Mouse (Mus musculus): ENCODE data around the gene Mylip.

The Mylip gene

GRCm38 (mm10) chr13:45423905-45424304 lies 34.4 kb downstream of the Mylip start:
- no peak for DNase-seq (ENCODE audit: low read depth, low spot score)

GRCm38 (mm10) chr13:45429239-45429638 lies 39.7 kb downstream of the Mylip start:
- no peak for DNase-seq (ENCODE audit: low read depth, low spot score)

- DNase-seq (ENCODE audit: low read depth, low spot score) = no peak
These were observed 47.6 kb downstream of the Mylip start for GRCm38 (mm10) chr13:45437134-45437533.

- no peak for DNase-seq (ENCODE audit: low read depth, low spot score)
These were observed 49.3 kb downstream of the Mylip start for GRCm38 (mm10) chr13:45438853-45439252.

GRCm38 (mm10) chr13:45440226-45440625 lies 50.7 kb downstream of the Mylip start:
- no peak for DNase-seq (ENCODE audit: low read depth, low spot score)

- DNase-seq (ENCODE audit: low read depth, low spot score) = peak; percentile 32
These were observed 52.9 kb downstream of the Mylip start for GRCm38 (mm10) chr13:45442451-45442850.

- DNase-seq (ENCODE audit: low read depth, low spot score) = no peak
These were observed 53.5 kb downstream of the Mylip start for GRCm38 (mm10) chr13:45442918-45443535.

- no peak for DNase-seq (ENCODE audit: low read depth, low spot score)
These were observed 54.7 kb downstream of the Mylip start for GRCm38 (mm10) chr13:45444220-45444619.

GRCm38 (mm10) chr13:45444652-45445051 lies 55.1 kb downstream of the Mylip start:
- DNase-seq (ENCODE audit: low read depth, low spot score) = no peak

- DNase-seq (ENCODE audit: low read depth, low spot score) = no peak
These were observed 57.1 kb downstream of the Mylip start for GRCm38 (mm10) chr13:45446636-45447035.

- DNase-seq (ENCODE audit: low read depth, low spot score) = no peak
These were observed 62.9 kb downstream of the Mylip start for GRCm38 (mm10) chr13:45452437-45452836.

- no peak for DNase-seq (ENCODE audit: low read depth, low spot score)
These were observed 63.5 kb downstream of the Mylip start for GRCm38 (mm10) chr13:45453033-45453432.

- no peak for DNase-seq (ENCODE audit: low read depth, low spot score)
These were observed 64.5 kb downstream of the Mylip start for GRCm38 (mm10) chr13:45454044-45454443.

GRCm38 (mm10) chr13:45454641-45455040 lies 65.1 kb downstream of the Mylip start:
- no peak for DNase-seq (ENCODE audit: low read depth, low spot score)

- DNase-seq (ENCODE audit: low read depth, low spot score) = no peak
These were observed 65.7 kb downstream of the Mylip start for GRCm38 (mm10) chr13:45455108-45455861.

GRCm38 (mm10) chr13:45455862-45456192 lies 66.3 kb downstream of the Mylip start:
- no peak for DNase-seq (ENCODE audit: low read depth, low spot score)

GRCm38 (mm10) chr13:45457459-45457858 lies 67.9 kb downstream of the Mylip start:
- DNase-seq (ENCODE audit: low read depth, low spot score) = no peak

GRCm38 (mm10) chr13:45460177-45460576 lies 70.6 kb downstream of the Mylip start:
- no peak for DNase-seq (ENCODE audit: low read depth, low spot score)

- no peak for DNase-seq (ENCODE audit: low read depth, low spot score)
These were observed 71.9 kb downstream of the Mylip start for GRCm38 (mm10) chr13:45461370-45461958.

Data from c-Kit-negative CD71-positive TER-119-positive erythroid progenitor cells, embryonic 14.5 days (primary cell).